Mouse (Mus musculus) stomach, embryonic 16.5 days (tissue): ENCODE results near the gene Vangl1. TPM values are rescaled to one million over a fixed set of nuclear protein-coding genes. Genes with fewer than 3 reads are reported as not detected.

ENCODE experiments used
- ATAC-seq: fragments of 200-750 bp; cut with Nextera tagmentation; 2 replicates; pipeline ENCODE4 v1.8.0; 2017; ENCODE audit warnings: moderate number of reproducible peaks, moderate TSS enrichment; ENCODE audit not compliant: insufficient read depth, low FRiP score
- H3K27ac ChIP-seq: fragments of 300-500 bp; sonication (generic); 2 replicates; pipeline ENCODE4 v1.5.1; 2014; ENCODE audit warnings: low read length
- H3K27me3 ChIP-seq: fragments of 300-500 bp; sonication (generic); 2 replicates; pipeline ENCODE4 v1.6.1; 2014; ENCODE audit warnings: low read length, control low read depth, mixed read lengths; ENCODE audit not compliant: control insufficient read depth, insufficient read depth
- H3K36me3 ChIP-seq: fragments of 300-500 bp; sonication (generic); 2 replicates; pipeline ENCODE4 v1.6.1; 2014; ENCODE audit warnings: low read length; ENCODE audit not compliant: control insufficient read depth, insufficient read depth
- H3K4me1 ChIP-seq: fragments of 300-500 bp; sonication (generic); 2 replicates; pipeline ENCODE4 v1.6.1; 2014; ENCODE audit warnings: low read length, control low read depth, mixed read lengths; ENCODE audit not compliant: control insufficient read depth, insufficient read depth
- H3K4me2 ChIP-seq: fragments of 300-500 bp; sonication (generic); 2 replicates; pipeline ENCODE4 v1.6.1; 2014; ENCODE audit warnings: low read depth, low read length, mixed read lengths
- H3K4me3 ChIP-seq: fragments of 300-500 bp; sonication (generic); replicated peaks from 2 replicates; pipeline ENCODE4 v1.5.1; 2014; ENCODE audit warnings: mild to moderate bottlenecking, low read length
- H3K9ac ChIP-seq: fragments of 300-500 bp; sonication (generic); 2 replicates; pipeline ENCODE4 v1.6.1; 2014; ENCODE audit warnings: low read length
- H3K9me3 ChIP-seq: fragments of 300-500 bp; sonication (generic); replicated peaks from 2 replicates; pipeline ENCODE4 v1.6.1; 2016; ENCODE audit warnings: low read length, control low read depth; ENCODE audit not compliant: control insufficient read depth
- WGBS: fragments of 180-500 bp; shearing (Covaris S2); extraction: QIAGEN DNeasy Blood & Tissue Kit; methylation state at CpG from one replicate; pipeline ENCODE4 v1.1.7; 2014; 5-methylcytosine and 5-hydroxymethylcytosine counted together
- polyA plus RNA-seq: library from polyadenylated mRNA; unstranded; fragments of >200 nt; fragmentation: Nextera tagmentation; extraction: Ambion mirVana; gene quantifications from 2 replicates; pipeline ENCODE4 v1.2.1, GENCODE M21; 2015

Vangl1 gene
- 30.7 and 34.3 TPM in 2 replicates for polyA plus RNA-seq

- peak within 1 kb of the TSS; percentile 85 for H3K4me3 ChIP-seq
- H3K4me2 ChIP-seq, result peak within 1 kb of the TSS; percentile 85
- 0 out of 2 replicates have a peak, but pooled peaks cover 4% of the 10 kb centered on the region for H3K9me3 ChIP-seq
- WGBS, result under 1% methylated on average over 84 of the region's 95 CpGs
- peak within 1 kb of the TSS; percentile 91 for H3K27ac ChIP-seq
- ATAC-seq, result peak; percentile 93
- H3K9ac ChIP-seq, result peak within 1 kb of the TSS; percentile 91
- H3K27me3 ChIP-seq, result no peaks in the 10 kb centered on the region
- H3K4me1 ChIP-seq, result peaks cover 25% of the 10 kb centered on the region
- H3K36me3 ChIP-seq, result no peaks in the 10 kb centered on the region
These were observed at the start of gene Vangl1 for GRCm38 (mm10) chr3:102203781-102204721. Gene Vangl1, minus strand, starts transcription at chr3:102204693.

- H3K9ac ChIP-seq, result no peak overlapping the region
- no peak overlapping the region for H3K4me3 ChIP-seq
- no peaks in the 10 kb centered on the region for H3K27me3 ChIP-seq
- H3K4me2 ChIP-seq, result no peak overlapping the region
- no peak for ATAC-seq
- no peaks in the 10 kb centered on the region for H3K4me1 ChIP-seq
- H3K27ac ChIP-seq, result no peak overlapping the region
- H3K36me3 ChIP-seq, result no peaks in the 10 kb centered on the region
- 58% methylated on average over 4 of the region's 4 CpGs for WGBS
- 0 out of 2 replicates have a peak, but pooled peaks cover 4% of the 10 kb centered on the region for H3K9me3 ChIP-seq
These were observed 49.1 kb upstream of the Vangl1 start for GRCm38 (mm10) chr3:102253554-102253953.

GRCm38 (mm10) chr3:102252927-102253326 lies 48.4 kb upstream of the Vangl1 start:
- H3K4me1 ChIP-seq, result no peaks in the 10 kb centered on the region
- no peak overlapping the region for H3K4me2 ChIP-seq
- no peaks in the 10 kb centered on the region for H3K27me3 ChIP-seq
- H3K4me3 ChIP-seq, result no peak overlapping the region
- no peak for ATAC-seq
- 73% methylated on average over 3 of the region's 3 CpGs for WGBS
- H3K9ac ChIP-seq, result no peak overlapping the region
- H3K27ac ChIP-seq, result no peak overlapping the region
- no peaks in the 10 kb centered on the region for H3K36me3 ChIP-seq
- H3K9me3 ChIP-seq, result 0 out of 2 replicates have a peak, but pooled peaks cover 4% of the 10 kb centered on the region

- Histone ChIP-seq H3K27ac (no peak overlapping the region), H3K4me1 (no peaks in the 10 kb centered on the region), H3K9me3 (0 out of 2 replicates have a peak, but pooled peaks cover 4% of the 10 kb centered on the region), H3K9ac (no peak overlapping the region), H3K4me3 (no peak overlapping the region), H3K27me3 (no peaks in the 10 kb centered on the region), H3K36me3 (no peaks in the 10 kb centered on the region), H3K4me2 (no peak overlapping the region)
- ATAC-seq, result no peak
- 95% methylated on average over 3 of the region's 3 CpGs for WGBS
These were observed 46.4 kb upstream of the Vangl1 start for GRCm38 (mm10) chr3:102250873-102251272.

- peak; percentile 54; the same call in 1 of the 2 replicates for ATAC-seq
- H3K4me1 ChIP-seq, result no peaks in the 10 kb centered on the region
- no peak overlapping the region for H3K9ac ChIP-seq
- WGBS, result 52% methylated on average over 9 of the region's 9 CpGs
- H3K36me3 ChIP-seq, result no peaks in the 10 kb centered on the region
- no peak overlapping the region for H3K27ac ChIP-seq
- 0 out of 2 replicates have a peak, but pooled peaks cover 4% of the 10 kb centered on the region for H3K9me3 ChIP-seq
- H3K4me2 ChIP-seq, result no peak overlapping the region
- no peak overlapping the region for H3K4me3 ChIP-seq
- no peaks in the 10 kb centered on the region for H3K27me3 ChIP-seq
These were observed 45.0 kb upstream of the Vangl1 start for GRCm38 (mm10) chr3:102249401-102249991.

GRCm38 (mm10) chr3:102244601-102245000 lies 40.1 kb upstream of the Vangl1 start:
- WGBS, result 85% methylated on average over 3 of the region's 3 CpGs
- H3K27me3 ChIP-seq, result no peaks in the 10 kb centered on the region
- no peak overlapping the region for H3K27ac ChIP-seq
- no peaks in the 10 kb centered on the region for H3K4me1 ChIP-seq
- no peaks in the 10 kb centered on the region for H3K9me3 ChIP-seq
- no peak for ATAC-seq
- H3K9ac ChIP-seq, result no peak overlapping the region
- H3K4me2 ChIP-seq, result no peak overlapping the region
- no peaks in the 10 kb centered on the region for H3K36me3 ChIP-seq
- no peak overlapping the region for H3K4me3 ChIP-seq

GRCm38 (mm10) chr3:102242854-102243253 lies 38.4 kb upstream of the Vangl1 start:
- Histone ChIP-seq H3K9me3 (no peaks in the 10 kb centered on the region; the same call in 1 of the 2 replicates), H3K4me2 (no peak overlapping the region), H3K4me1 (no peaks in the 10 kb centered on the region), H3K36me3 (no peaks in the 10 kb centered on the region), H3K27ac (no peak overlapping the region), H3K27me3 (no peaks in the 10 kb centered on the region), H3K9ac (no peak overlapping the region), H3K4me3 (no peak overlapping the region)
- 47% methylated on average over 5 of the region's 5 CpGs for WGBS
- peak; percentile 44; the same call in 1 of the 2 replicates for ATAC-seq

GRCm38 (mm10) chr3:102231418-102232134 lies 27.1 kb upstream of the Vangl1 start:
- H3K9me3 ChIP-seq, result 0 out of 2 replicates have a peak, but pooled peaks cover 4% of the 10 kb centered on the region
- no peak overlapping the region for H3K9ac ChIP-seq
- ATAC-seq, result no peak
- H3K4me1 ChIP-seq, result no peaks in the 10 kb centered on the region
- WGBS, result 87% methylated on average over 9 of the region's 9 CpGs
- no peak overlapping the region for H3K4me2 ChIP-seq
- H3K27me3 ChIP-seq, result no peaks in the 10 kb centered on the region
- no peaks in the 10 kb centered on the region for H3K36me3 ChIP-seq
- no peak overlapping the region for H3K27ac ChIP-seq
- H3K4me3 ChIP-seq, result no peak overlapping the region
